Mouse (Mus musculus): ENCODE measurements around the gene Them7. TPM values are rescaled to one million over a fixed set of nuclear protein-coding genes. Genes with fewer than 3 reads are reported as not detected.
A peak's percentile ranks its signal among the peaks of the same experiment; 100 is the strongest.

Them7 gene
- polyA plus RNA-seq, 1 experiment from 2014 or later: 0.98 TPM

- no peak for ATAC-seq (replicated peaks; ENCODE audit: extremely low read depth, insufficient read depth, low FRiP score)
- Histone ChIP-seq H3K36me3 (ENCODE audit: control insufficient read depth, insufficient read depth) (no peaks in the 10 kb centered on the region), H3K4me1 (ENCODE audit: control insufficient read depth, insufficient read depth, low read length) (peaks cover 3% of the 10 kb centered on the region; the same call in 1 of the 2 replicates), H3K4me3 (ENCODE audit: low read length) (no peak overlapping the region), H3K27me3 (ENCODE audit: control insufficient read depth, insufficient read depth, low read length) (no peaks in the 10 kb centered on the region), H3K9me3 (replicated peaks; ENCODE audit: control insufficient read depth, low read length) (no peaks in the 10 kb centered on the region), H3K4me2 (ENCODE audit: low read depth, low read length) (no peak overlapping the region), H3K27ac (ENCODE audit: low read length) (no peak overlapping the region), H3K9ac (ENCODE audit: low read length) (no peak overlapping the region)
- WGBS: 36% methylated on average over 12 of the region's 12 CpGs
Measured at GRCm38 (mm10) chr2:105336314-105337027, 112.4 kb downstream of the Them7 start.

- H3K9me3 ChIP-seq (replicated peaks; ENCODE audit: control insufficient read depth, low read length): no peaks in the 10 kb centered on the region
- H3K9ac ChIP-seq (ENCODE audit: low read length): no peak overlapping the region
- ATAC-seq (replicated peaks; ENCODE audit: extremely low read depth, insufficient read depth, low FRiP score): no peak
- no peak overlapping the region for H3K4me2 ChIP-seq (ENCODE audit: low read depth, low read length)
- H3K27me3 ChIP-seq (ENCODE audit: control insufficient read depth, insufficient read depth, low read length): no peaks in the 10 kb centered on the region
- no peak overlapping the region for H3K4me3 ChIP-seq (ENCODE audit: low read length)
- H3K36me3 ChIP-seq (ENCODE audit: control insufficient read depth, insufficient read depth): no peaks in the 10 kb centered on the region
- H3K4me1 ChIP-seq (ENCODE audit: control insufficient read depth, insufficient read depth, low read length): peaks cover 3% of the 10 kb centered on the region; the same call in 1 of the 2 replicates
- no peak overlapping the region for H3K27ac ChIP-seq (ENCODE audit: low read length)
- WGBS: 40% methylated on average over 8 of the region's 8 CpGs
Measured at GRCm38 (mm10) chr2:105337171-105337875, 113.2 kb downstream of the Them7 start.

- H3K27me3 ChIP-seq (ENCODE audit: control insufficient read depth, insufficient read depth, low read length): no peaks in the 10 kb centered on the region
- no peak for ATAC-seq (replicated peaks; ENCODE audit: extremely low read depth, insufficient read depth, low FRiP score)
- H3K9ac ChIP-seq (ENCODE audit: low read length): no peak overlapping the region
- no peaks in the 10 kb centered on the region for H3K9me3 ChIP-seq (replicated peaks; ENCODE audit: control insufficient read depth, low read length)
- no peak overlapping the region for H3K4me3 ChIP-seq (ENCODE audit: low read length)
- WGBS: 73% methylated on average over 3 of the region's 3 CpGs
- H3K27ac ChIP-seq (ENCODE audit: low read length): no peak overlapping the region
- no peak overlapping the region for H3K4me2 ChIP-seq (ENCODE audit: low read depth, low read length)
- H3K4me1 ChIP-seq (ENCODE audit: control insufficient read depth, insufficient read depth, low read length): peaks cover 1% of the 10 kb centered on the region; the same call in 1 of the 2 replicates
- no peaks in the 10 kb centered on the region for H3K36me3 ChIP-seq (ENCODE audit: control insufficient read depth, insufficient read depth)
Measured at GRCm38 (mm10) chr2:105339993-105340392, 115.9 kb downstream of the Them7 start.

GRCm38 (mm10) chr2:105348886-105349285, 124.8 kb downstream of the Them7 start:
- Histone ChIP-seq H3K4me3 (ENCODE audit: low read length) (no peak overlapping the region), H3K4me2 (ENCODE audit: low read depth, low read length) (no peak overlapping the region), H3K9me3 (replicated peaks; ENCODE audit: control insufficient read depth, low read length) (no peaks in the 10 kb centered on the region), H3K36me3 (ENCODE audit: control insufficient read depth, insufficient read depth) (no peaks in the 10 kb centered on the region), H3K27me3 (ENCODE audit: control insufficient read depth, insufficient read depth, low read length) (no peaks in the 10 kb centered on the region; the same call in 1 of the 2 replicates), H3K4me1 (ENCODE audit: control insufficient read depth, insufficient read depth, low read length) (no peaks in the 10 kb centered on the region), H3K9ac (ENCODE audit: low read length) (no peak overlapping the region), H3K27ac (ENCODE audit: low read length) (no peak overlapping the region)
- WGBS: 74% methylated on average over 6 of the region's 6 CpGs
- ATAC-seq (replicated peaks; ENCODE audit: extremely low read depth, insufficient read depth, low FRiP score): no peak

- WGBS: 37% methylated on average over 5 of the region's 5 CpGs
- ATAC-seq (replicated peaks; ENCODE audit: extremely low read depth, insufficient read depth, low FRiP score): no peak; the same call in 1 of the 2 replicates
Measured at GRCm38 (mm10) chr2:105356791-105357190, 132.7 kb downstream of the Them7 start.

GRCm38 (mm10) chr2:105358040-105358439, 133.9 kb downstream of the Them7 start:
- no peak overlapping the region for H3K4me3 ChIP-seq (ENCODE audit: low read length)
- no peaks in the 10 kb centered on the region for H3K9me3 ChIP-seq (replicated peaks; ENCODE audit: control insufficient read depth, low read length)
- no peak overlapping the region for H3K27ac ChIP-seq (ENCODE audit: low read length)
- WGBS: 93% methylated on average over 3 of the region's 3 CpGs
- ATAC-seq (replicated peaks; ENCODE audit: extremely low read depth, insufficient read depth, low FRiP score): no peak
- H3K36me3 ChIP-seq (ENCODE audit: control insufficient read depth, insufficient read depth): no peaks in the 10 kb centered on the region
- H3K9ac ChIP-seq (ENCODE audit: low read length): no peak overlapping the region
- no peaks in the 10 kb centered on the region; the same call in 1 of the 2 replicates for H3K4me1 ChIP-seq (ENCODE audit: control insufficient read depth, insufficient read depth, low read length)
- no peak overlapping the region for H3K4me2 ChIP-seq (ENCODE audit: low read depth, low read length)
- no peaks in the 10 kb centered on the region; the same call in 1 of the 2 replicates for H3K27me3 ChIP-seq (ENCODE audit: control insufficient read depth, insufficient read depth, low read length)

More at GRCm38 (mm10) chr2:105356791-105357190, 132.7 kb downstream of the Them7 start:
- Histone ChIP-seq H3K9ac (ENCODE audit: low read length) (no peak overlapping the region), H3K4me2 (ENCODE audit: low read depth, low read length) (no peak overlapping the region), H3K27me3 (ENCODE audit: control insufficient read depth, insufficient read depth, low read length) (no peaks in the 10 kb centered on the region; the same call in 1 of the 2 replicates), H3K4me1 (ENCODE audit: control insufficient read depth, insufficient read depth, low read length) (no peaks in the 10 kb centered on the region; the same call in 1 of the 2 replicates), H3K4me3 (ENCODE audit: low read length) (no peak overlapping the region), H3K9me3 (replicated peaks; ENCODE audit: control insufficient read depth, low read length) (no peaks in the 10 kb centered on the region), H3K27ac (ENCODE audit: low read length) (no peak overlapping the region), H3K36me3 (ENCODE audit: control insufficient read depth, insufficient read depth) (no peaks in the 10 kb centered on the region)

- H3K9ac ChIP-seq (ENCODE audit: low read length): no peak overlapping the region
Measured at GRCm38 (mm10) chr2:105367623-105368022, 143.5 kb downstream of the Them7 start.

GRCm38 (mm10) chr2:105370240-105370639, 146.1 kb downstream of the Them7 start:
- ATAC-seq (replicated peaks; ENCODE audit: extremely low read depth, insufficient read depth, low FRiP score): no peak
- H3K27ac ChIP-seq (ENCODE audit: low read length): no peak overlapping the region
- H3K4me1 ChIP-seq (ENCODE audit: control insufficient read depth, insufficient read depth, low read length): no peaks in the 10 kb centered on the region
- peak overlapping the region; percentile 28 for H3K4me3 ChIP-seq (ENCODE audit: low read length)
- WGBS: 21% methylated on average over 10 of the region's 10 CpGs
- peaks cover 3% of the 10 kb centered on the region; the same call in 1 of the 2 replicates for H3K27me3 ChIP-seq (ENCODE audit: control insufficient read depth, insufficient read depth, low read length)
- no peak overlapping the region for H3K9ac ChIP-seq (ENCODE audit: low read length)
- no peaks in the 10 kb centered on the region for H3K9me3 ChIP-seq (replicated peaks; ENCODE audit: control insufficient read depth, low read length)
- peak overlapping the region; percentile 50 for H3K4me2 ChIP-seq (ENCODE audit: low read depth, low read length)
- no peaks in the 10 kb centered on the region for H3K36me3 ChIP-seq (ENCODE audit: control insufficient read depth, insufficient read depth)

More at GRCm38 (mm10) chr2:105367623-105368022, 143.5 kb downstream of the Them7 start:
- H3K4me3 ChIP-seq (ENCODE audit: low read length): no peak overlapping the region
- H3K4me1 ChIP-seq (ENCODE audit: control insufficient read depth, insufficient read depth, low read length): no peaks in the 10 kb centered on the region
- no peak overlapping the region for H3K4me2 ChIP-seq (ENCODE audit: low read depth, low read length)
- H3K27me3 ChIP-seq (ENCODE audit: control insufficient read depth, insufficient read depth, low read length): peaks cover 3% of the 10 kb centered on the region; the same call in 1 of the 2 replicates
- no peak overlapping the region for H3K27ac ChIP-seq (ENCODE audit: low read length)
- 32% methylated on average over 4 of the region's 4 CpGs for WGBS
- ATAC-seq (replicated peaks; ENCODE audit: extremely low read depth, insufficient read depth, low FRiP score): no peak
- H3K36me3 ChIP-seq (ENCODE audit: control insufficient read depth, insufficient read depth): no peaks in the 10 kb centered on the region
- no peaks in the 10 kb centered on the region for H3K9me3 ChIP-seq (replicated peaks; ENCODE audit: control insufficient read depth, low read length)

- Histone ChIP-seq H3K4me1 (ENCODE audit: control insufficient read depth, insufficient read depth, low read length) (no peaks in the 10 kb centered on the region), H3K9ac (ENCODE audit: low read length) (no peak overlapping the region), H3K4me3 (ENCODE audit: low read length) (peak overlapping the region; percentile 28), H3K27ac (ENCODE audit: low read length) (no peak overlapping the region), H3K36me3 (ENCODE audit: control insufficient read depth, insufficient read depth) (no peaks in the 10 kb centered on the region), H3K4me2 (ENCODE audit: low read depth, low read length) (peak overlapping the region; percentile 50), H3K9me3 (replicated peaks; ENCODE audit: control insufficient read depth, low read length) (no peaks in the 10 kb centered on the region), H3K27me3 (ENCODE audit: control insufficient read depth, insufficient read depth, low read length) (peaks cover 3% of the 10 kb centered on the region; the same call in 1 of the 2 replicates)
- ATAC-seq (replicated peaks; ENCODE audit: extremely low read depth, insufficient read depth, low FRiP score): no peak
- WGBS: 15% methylated on average over 14 of the region's 14 CpGs
Measured at GRCm38 (mm10) chr2:105370698-105371097, 146.6 kb downstream of the Them7 start.

Data from heart, embryonic 16.5 days (tissue).